Mouse (Mus musculus): ENCODE measurements around the gene Slc15a5.

DNA sequence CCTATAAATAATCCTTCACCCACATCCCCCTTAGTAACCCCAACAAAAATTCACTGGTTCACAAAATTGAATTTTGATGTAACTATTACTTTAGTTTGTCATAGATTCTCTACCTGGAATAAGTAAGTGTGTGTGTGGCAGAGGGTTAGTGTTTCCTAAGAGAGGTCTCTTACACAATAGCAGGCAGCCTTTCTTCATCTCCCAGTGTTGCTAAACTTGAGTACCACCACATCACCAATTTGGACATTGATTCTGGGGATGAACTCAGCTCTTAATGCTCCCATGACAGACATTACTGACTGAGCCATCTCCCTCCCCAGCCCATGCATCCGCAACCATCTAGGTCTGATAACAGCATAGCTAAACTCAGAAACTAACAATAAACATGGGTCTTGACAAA, 4.0 kb downstream of the Slc15a5 start:
- no peak for TF ChIP-seq CTCF (IDR thresholded peaks at IDR 0.05; ENCODE audit: low read depth)
- no peak for TF ChIP-seq EP300 (optimal IDR thresholded peaks at IDR 0.05)

Measured in stomach, postnatal 0 days (tissue).